Mouse (Mus musculus): ENCODE measurements at regions not wholly inside any gene's neighbourhood (a gene's known extent, or its start where the extent isn't known, plus 50 kb on each side); places are given as distances from the start of the nearest gene placed in this dataset.

GRCm38 (mm10) chr11:82588744-82589143, 175.4 kb downstream of the Cct6b start:
- DNase-seq (ENCODE audit: extremely low spot score): no peak

- no peak for DNase-seq (ENCODE audit: extremely low spot score)
Measured at GRCm38 (mm10) chr11:82579841-82580415, 184.2 kb downstream of the Cct6b start.

GRCm38 (mm10) chr11:82576019-82576418, 187.3 kb downstream of the Tmem132e start:
- no peak for DNase-seq (ENCODE audit: extremely low spot score)

- no peak for DNase-seq (ENCODE audit: extremely low spot score)
Measured at GRCm38 (mm10) chr11:82573126-82573525, 184.4 kb downstream of the Tmem132e start.

GRCm38 (mm10) chr11:82571525-82571924, 182.8 kb downstream of the Tmem132e start:
- DNase-seq (ENCODE audit: extremely low spot score): no peak

GRCm38 (mm10) chr11:82569819-82570218, 181.1 kb downstream of the Tmem132e start:
- peak; percentile 34 for DNase-seq (ENCODE audit: extremely low spot score)

GRCm38 (mm10) chr11:82568219-82568676, 179.5 kb downstream of the Tmem132e start:
- no peak for DNase-seq (ENCODE audit: extremely low spot score)

- DNase-seq (ENCODE audit: extremely low spot score): no peak
Measured at GRCm38 (mm10) chr11:82567014-82567685, 178.4 kb downstream of the Tmem132e start.

- DNase-seq (ENCODE audit: extremely low spot score): no peak
Measured at GRCm38 (mm10) chr11:82566092-82566491, 177.4 kb downstream of the Tmem132e start.

GRCm38 (mm10) chr11:82564181-82564580, 175.5 kb downstream of the Tmem132e start:
- DNase-seq (ENCODE audit: extremely low spot score): no peak

- DNase-seq (ENCODE audit: extremely low spot score): no peak
Measured at GRCm38 (mm10) chr11:82542028-82542427, 153.3 kb downstream of the Tmem132e start.

- DNase-seq (ENCODE audit: extremely low spot score): no peak
Measured at GRCm38 (mm10) chr11:82541376-82541775, 152.7 kb downstream of the Tmem132e start.

GRCm38 (mm10) chr11:82537931-82538330, 149.2 kb downstream of the Tmem132e start:
- peak; percentile 14 for DNase-seq (ENCODE audit: extremely low spot score)

GRCm38 (mm10) chr11:82523200-82523802, 134.6 kb downstream of the Tmem132e start:
- DNase-seq (ENCODE audit: extremely low spot score): no peak

- DNase-seq (ENCODE audit: extremely low spot score): no peak
Measured at GRCm38 (mm10) chr11:82521383-82521782, 132.7 kb downstream of the Tmem132e start.

- DNase-seq (ENCODE audit: extremely low spot score): no peak
Measured at GRCm38 (mm10) chr11:82518691-82519090, 130.0 kb downstream of the Tmem132e start.

GRCm38 (mm10) chr11:82514526-82515144, 125.9 kb downstream of the Tmem132e start:
- peak; percentile 41 for DNase-seq (ENCODE audit: extremely low spot score)

- no peak for DNase-seq (ENCODE audit: extremely low spot score)
Measured at GRCm38 (mm10) chr11:82508564-82508963, 119.9 kb downstream of the Tmem132e start.
